Mouse (Mus musculus): ENCODE measurements around the gene Mt2. TPM values are rescaled to one million over a fixed set of nuclear protein-coding genes. Genes with fewer than 3 reads are reported as not detected.

Gene Mt2
- polyA plus RNA-seq, 1 experiment from 2014 or later: 47.5 TPM

- no peaks in the 10 kb centered on the region for H3K4me1 ChIP-seq (ENCODE audit: control insufficient read depth, insufficient read depth, low read length)
- H3K4me3 ChIP-seq (ENCODE audit: low read depth, low read length): no peak overlapping the region
- no peaks in the 10 kb centered on the region for H3K36me3 ChIP-seq (ENCODE audit: control insufficient read depth, insufficient read depth, low read length)
- no peak overlapping the region for H3K27ac ChIP-seq (ENCODE audit: low read depth, low read length)
- 80% methylated on average over 7 of the region's 7 CpGs for WGBS
- no peak overlapping the region for H3K4me2 ChIP-seq (ENCODE audit: low read length)
- no peaks in the 10 kb centered on the region for H3K9me3 ChIP-seq (replicated peaks; ENCODE audit: control insufficient read depth, low read length)
- ATAC-seq: no peak
- H3K27me3 ChIP-seq (replicated peaks; ENCODE audit: control insufficient read depth, insufficient read depth, low read length): no peaks in the 10 kb centered on the region
- H3K9ac ChIP-seq (ENCODE audit: low read length): no peak overlapping the region
- DNase-seq (ENCODE audit: low spot score): no peak
Measured at GRCm38 (mm10) chr8:94136192-94136591, 36.3 kb upstream of the Mt2 start.

- H3K36me3 ChIP-seq (ENCODE audit: control insufficient read depth, insufficient read depth, low read length): no peaks in the 10 kb centered on the region
- no peak for DNase-seq (ENCODE audit: low spot score)
- no peaks in the 10 kb centered on the region for H3K9me3 ChIP-seq (replicated peaks; ENCODE audit: control insufficient read depth, low read length)
- H3K9ac ChIP-seq (ENCODE audit: low read length): no peak within 1 kb of the TSS
- H3K4me3 ChIP-seq (ENCODE audit: low read depth, low read length): no peak within 1 kb of the TSS
- WGBS: 64% methylated on average over 6 of the region's 6 CpGs
- H3K27ac ChIP-seq (ENCODE audit: low read depth, low read length): no peak within 1 kb of the TSS
- H3K4me1 ChIP-seq (ENCODE audit: control insufficient read depth, insufficient read depth, low read length): no peaks in the 10 kb centered on the region
- H3K27me3 ChIP-seq (replicated peaks; ENCODE audit: control insufficient read depth, insufficient read depth, low read length): no peaks in the 10 kb centered on the region
- ATAC-seq: no peak
- H3K4me2 ChIP-seq (ENCODE audit: low read length): no peak within 1 kb of the TSS
Measured at GRCm38 (mm10) chr8:94136933-94137332, 35.5 kb upstream of the Mt2 start, which contains the start of gene Mt4. Gene Mt4 (plus strand): TSS chr8:94137197.

GRCm38 (mm10) chr8:94140266-94140795 is 32.1 kb upstream of the Mt2 start:
- DNase-seq (ENCODE audit: low spot score) (no peak), ATAC-seq (no peak)
- Histone ChIP-seq H3K4me2 (ENCODE audit: low read length) (no peak overlapping the region), H3K4me3 (ENCODE audit: low read depth, low read length) (no peak overlapping the region), H3K27ac (ENCODE audit: low read depth, low read length) (no peak overlapping the region), H3K9ac (ENCODE audit: low read length) (no peak overlapping the region), H3K4me1 (ENCODE audit: control insufficient read depth, insufficient read depth, low read length) (no peaks in the 10 kb centered on the region), H3K36me3 (ENCODE audit: control insufficient read depth, insufficient read depth, low read length) (no peaks in the 10 kb centered on the region), H3K9me3 (replicated peaks; ENCODE audit: control insufficient read depth, low read length) (no peaks in the 10 kb centered on the region), H3K27me3 (replicated peaks; ENCODE audit: control insufficient read depth, insufficient read depth, low read length) (no peaks in the 10 kb centered on the region)
- 87% methylated on average over 4 of the region's 4 CpGs for WGBS

DNA sequence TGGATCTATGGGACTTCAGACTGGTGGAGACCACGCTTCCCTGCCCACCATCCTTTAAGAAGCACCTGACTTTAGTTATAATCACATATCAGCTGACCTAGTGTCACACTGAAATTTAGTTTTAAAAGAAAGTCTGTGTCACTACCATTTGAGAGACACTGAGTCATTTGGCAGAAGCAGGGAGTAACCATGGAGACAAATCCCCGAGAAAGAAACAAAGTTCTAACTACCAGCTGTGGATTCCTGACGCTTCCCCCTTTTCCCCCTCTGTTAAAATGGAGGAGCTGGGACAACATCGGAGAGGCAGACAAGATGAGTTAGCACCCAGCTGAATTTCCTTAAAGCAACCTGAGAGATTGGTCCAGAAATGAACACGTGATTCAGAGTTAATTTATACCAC is 24.2 kb upstream of the Mt2 start:
- Histone ChIP-seq H3K9ac (ENCODE audit: low read length) (no peak overlapping the region), H3K4me3 (ENCODE audit: low read depth, low read length) (no peak overlapping the region), H3K27me3 (replicated peaks; ENCODE audit: control insufficient read depth, insufficient read depth, low read length) (no peaks in the 10 kb centered on the region), H3K4me2 (ENCODE audit: low read length) (no peak overlapping the region), H3K4me1 (ENCODE audit: control insufficient read depth, insufficient read depth, low read length) (peaks cover 10% of the 10 kb centered on the region), H3K36me3 (ENCODE audit: control insufficient read depth, insufficient read depth, low read length) (no peaks in the 10 kb centered on the region), H3K9me3 (replicated peaks; ENCODE audit: control insufficient read depth, low read length) (no peaks in the 10 kb centered on the region), H3K27ac (ENCODE audit: low read depth, low read length) (no peak overlapping the region)
- WGBS: 38% methylated on average over 5 of the region's 5 CpGs
- DNase-seq (ENCODE audit: low spot score) (peak; percentile 41), ATAC-seq (no peak)

- DNase-seq (ENCODE audit: low spot score): no peak
- H3K27me3 ChIP-seq (replicated peaks; ENCODE audit: control insufficient read depth, insufficient read depth, low read length): no peaks in the 10 kb centered on the region
- H3K4me2 ChIP-seq (ENCODE audit: low read length): no peak overlapping the region
- WGBS: 75% methylated on average over 5 of the region's 5 CpGs
- no peak overlapping the region for H3K27ac ChIP-seq (ENCODE audit: low read depth, low read length)
- H3K9ac ChIP-seq (ENCODE audit: low read length): no peak overlapping the region
- H3K36me3 ChIP-seq (ENCODE audit: control insufficient read depth, insufficient read depth, low read length): no peaks in the 10 kb centered on the region
- H3K4me3 ChIP-seq (ENCODE audit: low read depth, low read length): no peak overlapping the region
- no peak for ATAC-seq
- no peaks in the 10 kb centered on the region for H3K9me3 ChIP-seq (replicated peaks; ENCODE audit: control insufficient read depth, low read length)
- H3K4me1 ChIP-seq (ENCODE audit: control insufficient read depth, insufficient read depth, low read length): peaks cover 20% of the 10 kb centered on the region
Measured at GRCm38 (mm10) chr8:94150925-94151324, 21.5 kb upstream of the Mt2 start.

DNA sequence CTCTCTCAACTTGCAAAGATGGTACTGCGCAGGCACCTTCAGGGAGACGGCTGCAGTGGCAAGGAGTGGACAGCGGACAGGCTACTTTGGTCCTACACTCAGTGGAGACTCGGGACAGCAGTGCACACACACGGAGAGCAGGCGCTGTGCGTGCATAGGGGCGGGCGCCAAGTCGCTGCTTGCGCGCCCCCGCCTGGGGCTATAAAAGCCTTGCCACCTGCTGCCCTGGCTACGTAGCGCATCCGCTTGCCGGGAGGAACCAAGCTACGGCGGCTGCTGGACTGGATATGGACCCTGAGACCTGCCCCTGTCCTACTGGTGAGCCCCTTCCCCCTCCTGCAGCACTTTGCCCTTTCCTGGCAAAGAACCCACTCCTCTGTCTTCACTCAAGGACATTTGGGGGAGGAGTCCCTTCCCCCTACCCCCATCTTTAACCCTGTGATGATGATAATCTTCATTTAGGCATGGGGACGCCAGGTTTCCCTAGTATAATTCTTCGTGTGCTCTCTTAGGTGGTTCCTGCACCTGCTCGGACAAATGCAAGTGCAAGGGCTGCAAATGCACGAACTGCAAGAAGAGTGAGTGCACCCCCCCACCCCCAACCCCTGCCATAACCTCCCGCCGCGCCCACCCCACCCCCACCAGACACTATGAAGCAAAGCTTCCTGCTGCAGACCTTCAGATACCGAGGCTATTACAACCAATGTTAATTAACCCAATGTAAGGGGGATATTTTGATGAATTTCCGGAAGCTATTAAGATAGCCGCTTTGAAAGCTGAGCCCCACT is 19.8 kb upstream of the Mt2 start, which contains the start of gene Mt3:
Mt3 (plus strand) TSS at position 95 of the 788 bp plus-strand sequence.
- WGBS: 2% methylated on average over 29 of the region's 29 CpGs
- ATAC-seq: peak; percentile 87

GRCm38 (mm10) chr8:94153451-94153850 is 19.0 kb upstream of the Mt2 start:
- 17% methylated on average over 7 of the region's 7 CpGs for WGBS
- Histone ChIP-seq H3K9me3 (replicated peaks; ENCODE audit: control insufficient read depth, low read length) (no peaks in the 10 kb centered on the region), H3K9ac (ENCODE audit: low read length) (peak overlapping the region; percentile 68), H3K4me1 (ENCODE audit: control insufficient read depth, insufficient read depth, low read length) (peaks cover 20% of the 10 kb centered on the region), H3K27me3 (replicated peaks; ENCODE audit: control insufficient read depth, insufficient read depth, low read length) (no peaks in the 10 kb centered on the region), H3K27ac (ENCODE audit: low read depth, low read length) (peak overlapping the region; percentile 77), H3K4me3 (ENCODE audit: low read depth, low read length) (peak overlapping the region; percentile 48), H3K36me3 (ENCODE audit: control insufficient read depth, insufficient read depth, low read length) (no peaks in the 10 kb centered on the region), H3K4me2 (ENCODE audit: low read length) (peak overlapping the region; percentile 88)
- ATAC-seq (peak; percentile 4; the same call in 1 of the 2 replicates), DNase-seq (ENCODE audit: low spot score) (no peak)

More for the DNA sequence above, 19.8 kb upstream of the Mt2 start, which contains the start of gene Mt3:
- Histone ChIP-seq H3K27ac (ENCODE audit: low read depth, low read length) (peak within 1 kb of the TSS; percentile 77), H3K4me1 (ENCODE audit: control insufficient read depth, insufficient read depth, low read length) (peaks cover 20% of the 10 kb centered on the region), H3K9ac (ENCODE audit: low read length) (peak within 1 kb of the TSS; percentile 68), H3K4me3 (ENCODE audit: low read depth, low read length) (peak within 1 kb of the TSS; percentile 48), H3K36me3 (ENCODE audit: control insufficient read depth, insufficient read depth, low read length) (no peaks in the 10 kb centered on the region), H3K27me3 (replicated peaks; ENCODE audit: control insufficient read depth, insufficient read depth, low read length) (no peaks in the 10 kb centered on the region), H3K4me2 (ENCODE audit: low read length) (peak within 1 kb of the TSS; percentile 88), H3K9me3 (replicated peaks; ENCODE audit: control insufficient read depth, low read length) (no peaks in the 10 kb centered on the region)
- DNase-seq (ENCODE audit: low spot score): peak; percentile 90

GRCm38 (mm10) chr8:94154537-94154936 is 17.9 kb upstream of the Mt2 start:
- H3K4me1 ChIP-seq (ENCODE audit: control insufficient read depth, insufficient read depth, low read length): peaks cover 20% of the 10 kb centered on the region
- no peak overlapping the region for H3K4me3 ChIP-seq (ENCODE audit: low read depth, low read length)
- H3K27me3 ChIP-seq (replicated peaks; ENCODE audit: control insufficient read depth, insufficient read depth, low read length): no peaks in the 10 kb centered on the region
- H3K27ac ChIP-seq (ENCODE audit: low read depth, low read length): peak overlapping the region; percentile 77
- H3K4me2 ChIP-seq (ENCODE audit: low read length): peak overlapping the region; percentile 88
- no peaks in the 10 kb centered on the region for H3K9me3 ChIP-seq (replicated peaks; ENCODE audit: control insufficient read depth, low read length)
- no peaks in the 10 kb centered on the region for H3K36me3 ChIP-seq (ENCODE audit: control insufficient read depth, insufficient read depth, low read length)
- DNase-seq (ENCODE audit: low spot score) (peak; percentile 72), ATAC-seq (peak; percentile 51)
- 18% methylated on average over 6 of the region's 6 CpGs for WGBS
- no peak overlapping the region for H3K9ac ChIP-seq (ENCODE audit: low read length)

- 43% methylated on average over 4 of the region's 4 CpGs for WGBS
- Histone ChIP-seq H3K27me3 (replicated peaks; ENCODE audit: control insufficient read depth, insufficient read depth, low read length) (no peaks in the 10 kb centered on the region), H3K9me3 (replicated peaks; ENCODE audit: control insufficient read depth, low read length) (no peaks in the 10 kb centered on the region), H3K4me3 (ENCODE audit: low read depth, low read length) (no peak overlapping the region), H3K4me1 (ENCODE audit: control insufficient read depth, insufficient read depth, low read length) (peaks cover 20% of the 10 kb centered on the region), H3K4me2 (ENCODE audit: low read length) (no peak overlapping the region), H3K36me3 (ENCODE audit: control insufficient read depth, insufficient read depth, low read length) (no peaks in the 10 kb centered on the region), H3K9ac (ENCODE audit: low read length) (no peak overlapping the region), H3K27ac (ENCODE audit: low read depth, low read length) (no peak overlapping the region)
- ATAC-seq (no peak), DNase-seq (ENCODE audit: low spot score) (no peak)
Measured at GRCm38 (mm10) chr8:94156092-94156491, 16.4 kb upstream of the Mt2 start.
